Mouse (Mus musculus) midbrain, embryonic 15.5 days (tissue): Measurements from ENCODE around the gene Sac3d1. TPM values are rescaled to one million over a fixed set of nuclear protein-coding genes. Genes with fewer than 3 reads are reported as not detected.

ENCODE experiments used
- polyA plus RNA-seq: library from polyadenylated mRNA; unstranded; fragments of >200 nt; fragmentation: Nextera tagmentation; extraction: Ambion mirVana; gene quantifications from 2 replicates; pipeline ENCODE4 v1.2.1, GENCODE M21; 2015

Gene Sac3d1
- polyA plus RNA-seq, 1 experiment from 2014 or later = 48.3 TPM

Other genes starting within 250 kb of the Sac3d1 start
- gene Frmd8, start 243.4 kb downstream of the Sac3d1 start, polyA plus RNA-seq = 16.1 and 19.2 TPM in 2 replicates
- gene Slc25a45, start 240.8 kb downstream of the Sac3d1 start, polyA plus RNA-seq = 2.0 and 2.9 TPM in 2 replicates
- 13.8 and 16.4 TPM in 2 replicates for gene Tigd3, start 224.5 kb downstream of the Sac3d1 start, polyA plus RNA-seq
- 122 and 130 TPM in 2 replicates for gene Dpf2, start 205.6 kb downstream of the Sac3d1 start, polyA plus RNA-seq
- gene Cdc42ep2, start 193.8 kb downstream of the Sac3d1 start, polyA plus RNA-seq = 16.3 and 16.7 TPM in 2 replicates
- gene Pola2, start 154.4 kb downstream of the Sac3d1 start, polyA plus RNA-seq = 25.3 and 25.4 TPM in 2 replicates
- not detected in 2 replicates for gene Slc22a20, start 132.5 kb downstream of the Sac3d1 start, polyA plus RNA-seq
- 2.9 and 3.3 TPM in 2 replicates for gene Capn1, start 102.8 kb downstream of the Sac3d1 start, polyA plus RNA-seq
- gene Syvn1, start 72.1 kb downstream of the Sac3d1 start, polyA plus RNA-seq = 36.8 and 39.3 TPM in 2 replicates
- gene Mrpl49, start 60.9 kb downstream of the Sac3d1 start, polyA plus RNA-seq = 62.5 and 65.1 TPM in 2 replicates
- gene Fau, start 60.8 kb downstream of the Sac3d1 start, polyA plus RNA-seq = 459 and 483 TPM in 2 replicates
- gene Znhit2, start 57.5 kb downstream of the Sac3d1 start, polyA plus RNA-seq = 30.8 and 34.7 TPM in 2 replicates
- gene Tm7sf2, start 50.3 kb downstream of the Sac3d1 start, polyA plus RNA-seq = 51.3 and 53.8 TPM in 2 replicates
- 100.0 and 102 TPM in 2 replicates for gene Vps51, start 41.4 kb downstream of the Sac3d1 start, polyA plus RNA-seq
- gene Tmem262, start 38.6 kb downstream of the Sac3d1 start, polyA plus RNA-seq = not detected in 2 replicates
- gene Gm28374, start 36.4 kb downstream of the Sac3d1 start, polyA plus RNA-seq = 1.3 and 1.5 TPM in 2 replicates
- gene Zfpl1, start 33.7 kb downstream of the Sac3d1 start, polyA plus RNA-seq = 86.8 and 87.6 TPM in 2 replicates
- gene Cdca5, start 33.7 kb downstream of the Sac3d1 start, polyA plus RNA-seq = 5.1 and 7.2 TPM in 2 replicates
- not detected in 2 replicates for gene AC131692.1, start 24.2 kb downstream of the Sac3d1 start, polyA plus RNA-seq
- gene Naaladl1, start 12.9 kb downstream of the Sac3d1 start, polyA plus RNA-seq = 0.41 and 0.53 TPM in 2 replicates
- 59.1 and 65.6 TPM in 2 replicates for gene Snx15, start 9.7 kb upstream of the Sac3d1 start, polyA plus RNA-seq
- 0.20 TPM in 1 of 2 replicates, not detected in the other for gene Batf2, start 22.3 kb upstream of the Sac3d1 start, polyA plus RNA-seq
- 146 and 150 TPM in 2 replicates for gene Arl2, start 22.9 kb upstream of the Sac3d1 start, polyA plus RNA-seq
- not detected in 2 replicates for gene Majin, start 65.7 kb upstream of the Sac3d1 start, polyA plus RNA-seq
- not detected in 2 replicates for gene Gpha2, start 107.7 kb upstream of the Sac3d1 start, polyA plus RNA-seq
- gene Ppp2r5b, start 117.2 kb upstream of the Sac3d1 start, polyA plus RNA-seq = 141 and 149 TPM in 2 replicates
- gene Atg2a, start 123.0 kb upstream of the Sac3d1 start, polyA plus RNA-seq = 16.1 and 16.4 TPM in 2 replicates
- gene Ehd1, start 158.1 kb upstream of the Sac3d1 start, polyA plus RNA-seq = 107 and 111 TPM in 2 replicates
- gene Cdc42bpg, start 187.8 kb upstream of the Sac3d1 start, polyA plus RNA-seq = 0.40 and 0.47 TPM in 2 replicates
- gene Men1, start 216.3 kb upstream of the Sac3d1 start, polyA plus RNA-seq = 79.8 and 85.6 TPM in 2 replicates
- 20.0 and 21.7 TPM in 2 replicates for gene Map4k2, start 222.5 kb upstream of the Sac3d1 start, polyA plus RNA-seq
- gene Sf1, start 245.0 kb upstream of the Sac3d1 start, polyA plus RNA-seq = 112 and 119 TPM in 2 replicates